Mouse (Mus musculus): ENCODE measurements around the gene Agfg1.

GRCm38 (mm10) chr1:82803608-82804007 lies 35.7 kb upstream of the Agfg1 start:
- TF ChIP-seq CTCF (IDR thresholded peaks at IDR 0.05; ENCODE audit: low read depth), result peak; percentile 96
- no peak for TF ChIP-seq EP300 (IDR thresholded peaks at IDR 0.05; ENCODE audit: low read depth)
